Mouse (Mus musculus) kidney, adult 2 months (tissue): ENCODE measurements around the gene Vdac2. TPM values are rescaled to one million over a fixed set of nuclear protein-coding genes. Genes with fewer than 3 reads are reported as not detected.
A peak's percentile ranks its signal among the peaks of the same experiment; 100 is the strongest.

Source experiments
- DNase-seq: peaks from one replicate; pipeline ENCODE4 v3.0.0; 2021
- H3K27ac ChIP-seq: fragments of 200-500 bp; 2 replicates; pipeline ENCODE4 v1.5.1; 2012; ENCODE audit warnings: low read depth, low read length, control low read depth, inconsistent platforms; ENCODE audit not compliant: insufficient read depth
- H3K27me3 ChIP-seq: fragments of 200-500 bp; replicated peaks from 2 replicates; pipeline ENCODE4 v1.6.1; 2012; ENCODE audit warnings: mild to moderate bottlenecking, moderate library complexity, low read length, inconsistent platforms; ENCODE audit not compliant: control insufficient read depth, insufficient read depth
- H3K36me3 ChIP-seq: fragments of 200-500 bp; 2 replicates; pipeline ENCODE4 v1.6.1; 2012; ENCODE audit warnings: mild to moderate bottlenecking, moderate library complexity, low read length, inconsistent platforms; ENCODE audit not compliant: control insufficient read depth, insufficient read depth
- H3K4me1 ChIP-seq: fragments of 200-500 bp; 2 replicates; pipeline ENCODE4 v1.6.1; 2011; ENCODE audit warnings: low read length; ENCODE audit not compliant: control insufficient read depth, insufficient read depth
- H3K4me3 ChIP-seq: fragments of 200-500 bp; 2 replicates; pipeline ENCODE4 v1.5.1; 2011; ENCODE audit warnings: mild to moderate bottlenecking, low read depth, low read length, control low read depth; ENCODE audit not compliant: insufficient read depth
- CTCF ChIP-seq: fragments of 200-500 bp; conservative IDR thresholded peaks from 2 replicates; pipeline ENCODE4 v1.5.1; 2011; ENCODE audit warnings: low read depth, mild to moderate bottlenecking, control low read depth, low read length, moderate library complexity, mixed read lengths; ENCODE audit not compliant: insufficient read depth, insufficient read length
- POLR2A ChIP-seq: fragments of 200-500 bp; IDR thresholded peaks from one replicate; pipeline ENCODE4 v1.6.1; 2011; ENCODE audit warnings: low read depth, low read length, control low read depth
- WGBS: fragments of 180-500 bp; shearing (Covaris S2); methylation state at CpG from one replicate; pipeline ENCODE4 v1.1.7; 2018; 5-methylcytosine and 5-hydroxymethylcytosine counted together
- polyA plus RNA-seq: library from polyadenylated mRNA; depleted of rRNA; stranded (reverse); fragments of >200 nt; gene quantifications from 2 replicates; pipeline ENCODE4 v1.2.3, GENCODE M21; 2012

Vdac2 gene
- polyA plus RNA-seq, 1 experiment: 166 TPM

DNA sequence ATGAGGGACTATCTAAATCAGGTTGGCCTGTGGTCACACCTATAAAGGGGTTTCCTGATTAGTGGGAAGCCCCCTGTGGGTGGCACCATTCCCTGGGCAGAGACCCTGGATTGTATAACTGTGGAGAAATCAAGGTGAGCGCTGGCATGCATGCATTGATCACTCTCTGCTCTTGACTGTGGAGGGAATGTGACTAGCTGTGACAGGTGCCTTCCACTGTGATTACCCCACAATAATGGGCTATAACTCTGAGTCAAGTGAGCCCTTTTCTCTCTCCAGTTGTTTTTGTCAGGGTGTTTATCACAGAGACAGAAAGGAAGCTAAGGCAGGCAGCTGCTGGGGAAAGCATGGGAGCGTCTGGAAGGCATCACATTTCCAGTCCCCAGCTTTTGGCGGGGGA lies 8.8 kb upstream of the Vdac2 start:
- TF ChIP-seq POLR2A (no peak), CTCF (no peak)
- Histone ChIP-seq H3K4me1 (peaks cover 4% of the 10 kb centered on the region; the same call in 1 of the 2 replicates), H3K27me3 (no peaks in the 10 kb centered on the region), H3K36me3 (no peaks in the 10 kb centered on the region), H3K27ac (no peak overlapping the region), H3K4me3 (no peak overlapping the region)
- 74% methylated on average over 3 of the region's 3 CpGs for WGBS
- no peak for DNase-seq

DNA sequence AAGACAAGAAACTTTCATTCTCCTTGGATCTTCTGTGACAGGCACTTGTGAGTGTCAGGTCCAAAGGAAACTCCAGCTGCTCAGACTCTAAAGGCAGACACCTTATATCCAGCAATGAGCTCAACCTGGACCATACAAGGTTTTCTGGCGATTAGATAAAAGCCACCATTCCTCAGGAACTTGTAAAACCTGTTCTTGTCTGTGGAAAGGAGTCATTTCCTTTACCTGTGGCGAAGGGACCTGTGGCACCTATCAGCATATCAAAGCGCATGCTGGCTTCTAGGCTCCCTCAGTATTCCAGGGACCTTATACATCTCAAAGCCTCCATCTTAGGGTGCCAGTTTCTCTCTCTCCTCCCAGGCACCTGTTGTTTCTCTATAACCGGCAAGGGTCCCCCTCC lies 7.6 kb upstream of the Vdac2 start:
- no peak overlapping the region for H3K27ac ChIP-seq
- DNase-seq: no peak
- 65% methylated on average over 4 of the region's 4 CpGs for WGBS

DNA sequence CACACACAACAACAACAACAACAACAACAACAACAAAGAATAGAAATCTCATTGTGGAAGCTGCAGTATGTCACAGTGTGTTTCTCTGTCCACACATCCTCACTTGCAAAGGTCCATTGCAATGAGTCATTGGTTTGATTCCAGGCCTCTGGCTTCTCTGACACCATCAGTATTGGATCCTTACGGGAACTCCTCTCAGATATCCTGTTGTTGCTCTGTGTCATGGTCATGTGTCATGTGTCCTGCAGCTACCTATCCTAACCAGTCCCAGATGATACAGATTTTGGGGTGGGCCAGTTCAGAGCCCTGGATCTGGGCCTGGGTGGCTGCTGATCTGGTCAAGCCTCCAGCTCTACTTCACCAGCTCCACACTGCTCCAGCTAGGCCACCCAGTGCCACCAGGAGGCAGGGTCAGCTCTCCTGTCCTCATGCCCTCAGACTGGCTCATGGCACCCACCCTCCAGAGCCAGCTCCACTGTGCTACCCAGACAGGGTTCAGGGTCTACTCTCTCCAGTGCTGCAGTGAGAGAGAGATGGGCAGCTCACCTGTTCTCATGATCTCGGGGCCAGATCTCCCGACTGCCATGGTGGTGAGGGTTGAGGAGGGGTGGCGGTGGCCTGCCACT lies 4.0 kb upstream of the Vdac2 start:
- no peak overlapping the region for H3K27ac ChIP-seq
- DNase-seq: no peak
- peaks cover 5% of the 10 kb centered on the region; the same call in 1 of the 2 replicates for H3K4me1 ChIP-seq
- H3K4me3 ChIP-seq: no peak overlapping the region
- no peaks in the 10 kb centered on the region for H3K27me3 ChIP-seq
- H3K36me3 ChIP-seq: no peaks in the 10 kb centered on the region
- TF ChIP-seq CTCF (no peak), POLR2A (no peak)
- 95% methylated on average over 4 of the region's 4 CpGs for WGBS

More for the DNA sequence above, 7.6 kb upstream of the Vdac2 start:
- H3K4me1 ChIP-seq: peaks cover 4% of the 10 kb centered on the region; the same call in 1 of the 2 replicates
- H3K27me3 ChIP-seq: no peaks in the 10 kb centered on the region
- H3K4me3 ChIP-seq: no peak overlapping the region
- TF ChIP-seq CTCF (no peak), POLR2A (no peak)
- no peaks in the 10 kb centered on the region for H3K36me3 ChIP-seq

DNA sequence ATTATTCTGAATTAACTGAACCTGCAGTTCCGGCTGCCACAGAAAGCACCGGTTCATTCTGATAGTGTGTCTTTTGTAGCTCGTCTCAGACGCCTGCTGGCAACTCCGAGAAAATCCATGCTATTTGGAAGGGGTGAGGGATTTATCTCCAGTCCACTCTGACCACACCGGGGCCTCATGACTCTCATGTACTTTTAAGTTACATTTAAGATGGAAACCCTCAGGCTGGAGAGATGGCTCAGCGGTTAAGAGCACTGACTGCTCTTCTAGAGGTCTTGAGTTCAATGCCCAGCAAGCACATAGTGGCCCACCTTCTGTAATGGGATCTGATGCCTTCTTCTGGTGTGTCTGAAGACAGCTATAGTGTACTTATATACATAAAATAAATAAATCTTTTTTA lies 2.7 kb upstream of the Vdac2 start:
- no peak overlapping the region for H3K4me3 ChIP-seq
- no peak for DNase-seq
- no peaks in the 10 kb centered on the region for H3K27me3 ChIP-seq
- no peaks in the 10 kb centered on the region for H3K36me3 ChIP-seq
- peaks cover 5% of the 10 kb centered on the region; the same call in 1 of the 2 replicates for H3K4me1 ChIP-seq
- 77% methylated on average over 7 of the region's 7 CpGs for WGBS
- no peak overlapping the region for H3K27ac ChIP-seq
- TF ChIP-seq POLR2A (no peak), CTCF (no peak)

DNA sequence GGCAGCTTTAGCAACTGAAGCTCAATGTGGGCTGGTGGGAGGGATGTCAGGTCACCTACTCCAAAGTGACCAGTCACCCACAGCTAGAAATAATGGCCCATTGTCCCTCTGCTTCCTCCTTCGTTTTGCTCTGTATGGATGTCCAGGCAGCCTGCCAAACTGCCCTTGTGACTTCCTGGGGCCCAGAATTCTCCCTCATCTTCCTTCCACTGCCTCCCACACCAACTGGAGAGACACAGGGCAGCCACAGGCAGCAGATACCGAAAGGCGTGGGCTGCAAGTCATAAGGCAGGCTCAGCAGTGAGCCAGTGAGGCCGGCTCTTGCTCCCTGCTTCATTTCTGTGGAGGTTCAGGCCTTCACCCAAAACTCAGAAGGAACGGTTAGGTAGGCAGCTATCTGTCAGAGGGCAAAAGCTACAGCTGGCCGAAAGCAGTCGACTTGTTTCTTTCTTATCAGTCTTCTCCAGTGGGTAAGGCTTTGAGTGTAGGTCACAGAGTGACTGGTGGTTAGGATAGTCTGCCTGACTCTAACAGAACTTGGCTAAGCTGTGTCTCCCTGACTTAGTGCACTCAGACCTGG lies 2.2 kb upstream of the Vdac2 start:
- H3K4me3 ChIP-seq: no peak overlapping the region
- H3K27me3 ChIP-seq: no peaks in the 10 kb centered on the region
- H3K36me3 ChIP-seq: no peaks in the 10 kb centered on the region
- TF ChIP-seq CTCF (no peak), POLR2A (peak; percentile 61)
- peaks cover 5% of the 10 kb centered on the region; the same call in 1 of the 2 replicates for H3K4me1 ChIP-seq
- DNase-seq: peak; percentile 93
- peak overlapping the region; percentile 94 for H3K27ac ChIP-seq
- 27% methylated on average over 7 of the region's 7 CpGs for WGBS

DNA sequence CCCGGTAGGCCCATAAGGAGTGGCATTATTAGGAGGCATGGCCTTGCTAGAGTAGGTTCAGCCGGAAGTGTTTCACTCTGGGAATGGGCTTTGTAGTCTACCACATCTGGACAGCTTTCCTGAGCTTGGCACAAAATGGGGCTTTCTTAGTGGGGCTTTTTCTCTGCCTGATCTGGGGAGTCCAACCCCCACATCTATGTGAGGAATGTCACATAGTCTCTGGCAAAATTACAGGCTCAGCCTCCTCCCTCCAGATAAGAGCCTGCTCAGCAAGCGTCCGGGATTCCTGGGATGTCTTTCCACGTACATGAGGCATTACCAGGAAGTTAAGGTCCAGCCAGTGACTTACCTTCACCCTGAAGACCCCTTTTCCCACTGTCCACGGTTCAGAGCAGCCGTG lies 1.1 kb upstream of the Vdac2 start:
- 64% methylated on average over 7 of the region's 7 CpGs for WGBS
- Histone ChIP-seq H3K27me3 (no peaks in the 10 kb centered on the region), H3K4me3 (no peak overlapping the region), H3K36me3 (no peaks in the 10 kb centered on the region), H3K27ac (peak overlapping the region; percentile 52), H3K4me1 (peaks cover 5% of the 10 kb centered on the region; the same call in 1 of the 2 replicates)
- peak; percentile 33 for DNase-seq
- TF ChIP-seq POLR2A: no peak
- TF ChIP-seq CTCF: no peak

DNA sequence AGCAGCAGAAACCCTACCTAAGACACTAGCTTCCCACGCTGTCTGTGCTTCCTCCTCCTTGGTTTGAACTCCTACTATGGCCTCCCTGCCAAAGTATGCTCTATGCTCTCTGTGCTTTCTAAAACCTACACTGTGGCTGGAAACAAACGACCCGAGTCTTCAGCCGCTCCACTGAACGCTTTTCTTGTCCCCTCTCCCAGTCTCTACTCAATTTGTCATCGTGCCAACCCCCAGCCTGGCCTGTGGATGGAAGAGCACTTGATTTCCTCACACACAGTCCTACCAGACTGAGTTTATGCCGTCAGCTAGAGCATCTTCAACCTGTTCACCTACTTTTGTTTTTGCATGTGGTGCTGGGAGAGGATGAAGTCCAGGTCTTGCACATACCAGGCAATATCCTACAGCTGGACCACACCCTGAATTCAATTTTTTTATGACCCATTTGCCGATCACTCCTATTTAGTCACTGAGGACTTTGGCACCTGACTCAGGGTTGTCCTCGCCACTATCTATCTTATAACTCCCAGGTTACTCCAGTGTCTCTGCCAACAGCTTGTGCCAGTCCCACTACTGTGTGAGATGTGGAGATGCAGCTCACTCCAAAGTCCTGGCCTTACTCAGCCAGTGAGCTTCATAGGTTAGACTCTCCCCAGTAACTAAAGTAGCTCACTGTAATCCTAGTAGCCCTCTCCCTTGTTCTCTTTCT lies 901 bp downstream of the Vdac2 start:
- no peak overlapping the region for H3K4me3 ChIP-seq
- 66% methylated on average over 9 of the region's 9 CpGs for WGBS
- DNase-seq: no peak

More for the DNA sequence above, 901 bp downstream of the Vdac2 start:
- TF ChIP-seq CTCF: no peak
- no peak for TF ChIP-seq POLR2A
- Histone ChIP-seq H3K36me3 (no peaks in the 10 kb centered on the region), H3K27ac (no peak overlapping the region), H3K27me3 (no peaks in the 10 kb centered on the region), H3K4me1 (peaks cover 5% of the 10 kb centered on the region; the same call in 1 of the 2 replicates)
